Mouse (Mus musculus) megakaryocyte progenitor cell, adult 5-6 weeks (primary cell): Measurements from ENCODE around the gene March5. TPM values are rescaled to one million over a fixed set of nuclear protein-coding genes. Genes with fewer than 3 reads are reported as not detected.

Source experiments
- ATAC-seq: replicated peaks from 2 replicates; pipeline ENCODE4 v1.8.0; 2016; ENCODE audit warnings: mild to moderate bottlenecking, moderate TSS enrichment, inconsistent platforms; ENCODE audit not compliant: poor library complexity
- total RNA-seq, 2 experiments: library from RNA; stranded (forward) in 1 of 2; stranded (reverse) in 1 of 2; fragments of 157-497, 149-512 nt in 1 of 2; fragments of 200-1000 nt in 1 of 2; gene quantifications; 2 replicates each; pipeline versions ENCODE4 v1.2.3 to v1.2.4; 2015 to 2017

March5 gene
- total RNA-seq, 2 experiments from 2014 or later, result 52.0 to 95.3 TPM

DNA sequence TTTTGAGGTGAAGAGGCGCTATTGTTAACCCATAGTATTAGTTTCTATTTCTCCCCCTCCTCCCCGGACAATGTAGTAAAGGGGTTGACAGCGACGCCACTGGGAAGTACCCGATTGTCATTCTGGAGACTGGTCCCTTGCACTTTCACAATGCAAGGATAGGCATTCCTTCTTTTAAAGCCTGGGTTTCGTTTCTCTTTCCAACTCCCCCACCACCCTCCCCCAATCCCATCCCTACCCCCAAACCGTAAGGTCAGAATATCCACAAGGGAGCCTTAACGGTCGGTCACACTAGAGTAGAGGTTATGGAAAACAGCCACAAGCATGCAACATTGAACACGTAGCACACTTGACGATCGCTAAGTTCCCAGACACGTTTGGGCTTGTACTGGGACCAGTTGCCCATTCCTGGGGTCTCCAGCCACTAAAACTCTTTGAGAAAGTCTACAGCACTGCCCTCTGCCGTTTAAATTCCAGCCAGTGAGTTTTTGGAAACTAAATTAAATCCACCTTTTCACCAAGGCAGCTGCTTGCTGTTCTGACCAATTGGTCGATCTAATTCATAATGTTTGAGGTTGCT lies 923 bp downstream of the March5 start, which contains the start of gene Cpeb3:
Gene Cpeb3 (minus strand): TSS at position 426 of the 580 bp plus-strand sequence.
- 0 out of 2 replicates have a peak, but pooled peaks have one; percentile 7 for ATAC-seq

DNA sequence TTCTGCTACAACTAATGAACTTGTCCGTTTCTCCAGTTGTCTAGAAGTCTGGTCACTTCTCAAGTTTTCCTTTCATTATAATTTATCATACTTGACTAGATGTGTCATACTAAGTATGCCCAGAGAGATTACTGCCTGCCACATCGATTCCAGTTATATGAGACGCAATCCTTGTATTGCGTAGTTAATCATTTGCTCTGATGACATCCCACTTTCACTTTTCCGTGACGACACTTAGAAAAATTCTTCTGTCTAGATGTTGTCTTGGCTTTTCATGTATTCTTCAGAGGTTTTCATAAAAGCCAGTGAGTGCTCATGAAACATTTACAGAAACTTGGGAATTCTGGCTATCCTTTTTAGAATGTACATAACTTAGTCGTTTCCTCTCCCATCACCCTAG lies 1.6 kb downstream of the March5 start:
- no peak for ATAC-seq

DNA sequence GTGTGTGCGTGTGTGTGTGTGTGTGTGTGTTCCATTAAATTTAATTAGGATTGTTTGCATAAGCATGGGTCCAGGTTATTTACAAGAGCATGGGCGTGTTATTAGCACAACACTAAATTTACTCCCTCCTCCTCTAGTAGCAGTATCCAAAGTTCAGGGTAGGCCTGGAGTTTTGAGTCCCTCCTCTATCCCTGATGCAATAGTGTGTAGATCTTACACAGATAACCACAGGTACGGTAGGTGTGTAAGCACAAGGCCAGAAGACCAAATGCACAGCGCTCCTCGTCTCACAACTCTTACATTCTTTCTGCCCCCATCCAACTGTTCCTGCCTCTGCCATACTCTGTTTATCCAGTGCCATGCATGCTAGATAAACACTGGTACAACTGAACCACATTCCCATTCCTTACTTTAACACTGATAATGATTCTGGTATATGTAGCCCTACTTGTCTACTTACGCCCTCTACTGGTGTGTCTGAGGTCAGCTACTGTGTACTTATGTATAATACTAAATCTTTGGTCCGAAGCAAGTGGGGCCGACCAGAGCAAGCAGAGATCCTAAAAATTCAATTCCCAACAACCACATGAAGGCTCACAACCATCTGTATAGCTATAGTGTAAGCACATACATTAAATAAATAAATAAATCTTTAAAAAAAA lies 2.3 kb downstream of the March5 start:
- ATAC-seq, result no peak

DNA sequence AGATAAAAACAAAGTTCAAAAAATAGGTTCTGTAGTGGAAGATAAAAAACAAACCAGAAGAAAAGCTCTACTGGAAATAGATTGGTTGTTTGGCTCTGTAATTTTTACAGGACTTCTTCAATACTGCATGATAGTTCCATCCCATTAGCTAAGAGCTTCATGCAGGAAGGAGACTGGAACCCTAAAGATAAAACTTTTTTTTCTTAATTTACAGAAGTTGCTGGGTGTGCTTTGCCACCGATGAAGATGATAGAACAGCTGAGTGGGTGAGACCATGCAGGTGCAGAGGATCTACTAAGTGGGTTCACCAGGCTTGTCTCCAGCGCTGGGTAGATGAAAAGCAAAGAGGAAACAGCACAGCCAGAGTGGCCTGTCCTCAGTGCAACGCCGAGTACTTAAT lies 3.1 kb downstream of the March5 start:
- ATAC-seq, result peak; percentile 38

DNA sequence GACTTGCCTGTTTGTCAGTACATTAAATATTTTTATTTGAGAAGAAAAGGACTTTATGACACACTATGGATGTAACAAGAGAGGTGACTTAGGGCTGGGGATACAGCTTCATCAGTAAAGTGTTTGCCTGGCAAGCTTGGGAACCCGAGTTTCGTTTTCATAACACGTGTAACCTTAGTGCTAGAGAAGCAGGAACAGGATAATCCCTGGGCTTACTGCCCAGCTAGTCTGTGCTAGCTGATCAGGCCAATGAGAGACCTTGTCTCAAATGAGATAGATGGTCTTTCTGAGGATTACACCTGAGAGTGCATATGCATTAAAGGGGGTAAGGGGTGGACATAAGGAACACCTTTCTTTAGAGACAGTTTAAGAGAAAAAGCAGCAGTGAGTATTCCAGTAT lies 4.1 kb downstream of the March5 start:
- ATAC-seq, result no peak

DNA sequence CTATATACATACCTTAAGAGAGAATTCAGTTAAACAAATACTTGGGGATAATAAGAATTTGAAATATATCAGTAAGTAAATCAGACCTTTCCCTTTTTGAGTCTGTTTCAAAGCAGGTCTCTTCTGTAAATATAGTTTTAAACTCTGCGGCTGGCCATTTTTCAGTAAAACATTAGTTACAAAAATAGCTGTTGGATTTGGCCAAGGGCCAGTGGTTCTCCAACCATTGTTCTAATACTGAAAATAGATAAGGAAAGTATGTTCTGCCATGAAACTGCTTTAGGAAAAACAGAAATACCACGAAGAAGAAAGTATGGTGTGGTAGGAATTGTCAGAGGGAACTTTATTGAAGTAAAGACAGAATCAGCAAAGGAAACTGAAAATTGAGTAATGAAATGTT lies 7.4 kb downstream of the March5 start:
- ATAC-seq, result no peak

DNA sequence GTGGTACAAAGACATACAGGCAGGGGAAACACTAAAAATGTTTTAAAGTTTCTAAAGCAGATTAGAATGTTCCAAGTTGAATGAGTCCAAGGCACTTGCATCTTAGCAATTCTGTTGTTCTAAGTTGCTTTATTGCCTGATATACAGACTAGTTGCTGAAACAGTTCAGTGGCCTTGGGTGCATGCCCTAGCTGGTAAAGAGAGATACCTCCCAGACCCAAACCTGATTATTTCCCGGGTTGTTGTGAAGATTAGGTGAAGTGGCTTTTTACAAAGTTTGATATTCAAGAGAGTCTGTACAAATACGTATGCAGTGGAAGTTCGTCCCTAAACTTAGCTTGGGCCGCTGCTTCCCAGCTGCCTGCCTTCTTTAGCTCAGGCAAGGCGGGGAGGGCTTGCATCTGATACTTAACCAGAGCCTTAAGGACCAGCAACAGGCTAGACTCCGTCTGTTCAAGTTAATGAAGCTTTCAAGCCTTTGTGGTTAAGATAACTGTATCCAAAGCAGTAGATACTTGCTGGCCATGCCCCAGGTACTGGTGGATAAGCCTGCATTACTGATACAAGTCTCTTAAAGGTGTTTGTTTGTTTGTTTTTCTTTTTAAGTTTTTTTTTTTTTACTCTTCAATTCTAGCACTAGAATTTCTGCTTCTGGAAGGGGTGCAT lies 18.0 kb downstream of the March5 start:
- ATAC-seq, result peak; percentile 72

DNA sequence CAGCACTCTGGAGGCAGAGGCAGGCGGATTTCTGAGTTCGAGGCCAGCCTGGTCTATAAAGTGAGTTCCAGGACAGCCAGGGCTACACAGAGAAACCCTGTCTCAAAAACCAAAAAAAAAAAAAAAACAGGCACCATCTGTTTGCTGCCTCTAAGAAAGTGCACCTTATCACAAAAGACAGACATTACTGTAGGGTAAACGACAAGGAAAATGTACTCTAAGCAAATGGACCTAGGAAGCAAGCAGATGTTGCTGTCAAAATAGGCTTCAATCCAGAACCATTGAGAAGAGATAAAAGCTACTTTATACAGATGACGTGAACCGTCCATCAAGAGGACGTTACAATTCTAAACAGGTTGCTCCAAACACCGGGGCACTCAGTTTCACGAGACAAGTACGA lies 25.3 kb downstream of the March5 start:
- ATAC-seq, result peak; percentile 81

DNA sequence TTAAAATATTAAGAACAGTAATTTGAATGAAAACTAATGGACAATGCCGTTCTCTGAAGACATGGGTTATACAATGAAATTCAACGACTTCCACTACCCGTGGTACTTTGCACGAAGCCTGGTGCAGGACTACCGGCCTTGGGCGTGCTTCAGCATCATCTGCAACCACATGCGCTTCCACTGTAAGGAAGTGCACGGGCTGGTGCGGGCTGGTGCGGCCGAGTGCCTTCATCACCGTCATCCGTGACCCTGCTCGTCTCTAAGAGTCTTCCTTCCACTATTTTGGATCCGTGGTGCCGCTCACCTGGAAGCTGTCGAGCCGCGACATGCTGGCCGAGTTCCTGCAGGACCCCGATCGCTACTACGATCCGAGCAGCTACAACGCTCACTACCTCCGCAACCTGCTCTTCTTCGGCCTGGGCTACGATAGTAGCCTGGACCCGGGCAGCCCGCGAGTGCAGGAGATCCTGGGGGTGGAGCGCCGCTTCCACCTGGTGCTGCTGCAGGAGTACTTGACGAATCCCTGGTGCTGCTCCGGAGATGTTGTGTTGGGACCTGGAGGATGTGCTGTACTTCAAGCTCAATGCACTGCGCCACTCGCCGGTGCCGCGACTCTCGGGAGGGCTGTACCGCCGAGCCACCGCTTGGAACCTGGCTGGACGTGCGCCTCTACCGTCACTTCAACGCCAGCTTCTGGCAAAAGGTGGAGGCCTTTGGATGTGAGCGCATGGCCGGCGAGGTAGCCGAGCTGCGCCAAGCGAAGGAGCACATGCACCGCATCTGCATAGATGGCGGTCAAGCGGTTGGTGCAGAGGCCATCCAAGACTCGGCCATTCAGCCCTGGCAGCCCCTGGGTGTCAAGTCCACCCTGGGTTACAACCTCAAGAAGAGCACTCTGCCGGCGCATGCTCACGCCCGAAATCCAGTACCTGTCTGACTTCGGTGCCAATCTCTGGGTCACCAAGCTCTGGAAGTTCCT lies 26.5 kb downstream of the March5 start:
- no peak for ATAC-seq

DNA sequence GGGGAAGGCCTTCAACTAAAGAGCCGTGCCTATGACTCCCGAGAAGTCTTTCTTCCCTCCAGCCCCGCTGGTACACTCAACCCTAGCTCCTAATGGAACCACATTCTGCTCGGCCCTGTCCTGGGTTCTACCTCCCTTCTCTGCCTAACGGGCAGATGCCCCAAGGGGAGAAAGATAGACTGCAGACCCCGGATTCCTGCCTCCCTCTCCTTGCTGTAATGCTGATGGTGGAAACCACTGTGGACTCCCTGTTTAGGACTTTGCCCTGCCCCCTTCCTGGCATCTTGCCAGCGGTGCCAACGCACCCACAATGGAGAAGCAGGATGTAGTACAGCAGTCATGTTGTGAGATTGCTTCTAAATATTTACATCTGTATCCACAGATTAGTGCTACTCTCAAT lies 28.5 kb downstream of the March5 start:
- no peak for ATAC-seq

DNA sequence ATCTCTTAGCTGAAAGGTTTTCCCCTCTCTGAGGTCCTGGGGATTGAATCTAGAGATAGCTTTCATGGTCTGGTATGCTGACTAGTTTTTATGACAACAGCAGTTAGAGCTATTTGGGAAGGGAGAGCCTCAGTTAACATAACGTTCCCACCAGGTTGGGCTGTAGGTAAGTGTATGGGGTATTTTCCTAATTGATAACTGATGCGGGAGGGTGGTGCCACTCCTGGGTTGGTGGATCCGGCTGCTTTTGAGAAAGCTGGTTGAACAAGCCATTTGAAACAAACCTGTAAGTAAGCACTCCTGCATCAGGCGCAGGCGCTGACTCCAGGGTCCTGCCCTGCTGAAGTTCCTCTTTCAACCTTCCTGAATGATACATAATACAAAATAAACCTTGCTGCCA lies 30.0 kb downstream of the March5 start:
- ATAC-seq, result no peak

DNA sequence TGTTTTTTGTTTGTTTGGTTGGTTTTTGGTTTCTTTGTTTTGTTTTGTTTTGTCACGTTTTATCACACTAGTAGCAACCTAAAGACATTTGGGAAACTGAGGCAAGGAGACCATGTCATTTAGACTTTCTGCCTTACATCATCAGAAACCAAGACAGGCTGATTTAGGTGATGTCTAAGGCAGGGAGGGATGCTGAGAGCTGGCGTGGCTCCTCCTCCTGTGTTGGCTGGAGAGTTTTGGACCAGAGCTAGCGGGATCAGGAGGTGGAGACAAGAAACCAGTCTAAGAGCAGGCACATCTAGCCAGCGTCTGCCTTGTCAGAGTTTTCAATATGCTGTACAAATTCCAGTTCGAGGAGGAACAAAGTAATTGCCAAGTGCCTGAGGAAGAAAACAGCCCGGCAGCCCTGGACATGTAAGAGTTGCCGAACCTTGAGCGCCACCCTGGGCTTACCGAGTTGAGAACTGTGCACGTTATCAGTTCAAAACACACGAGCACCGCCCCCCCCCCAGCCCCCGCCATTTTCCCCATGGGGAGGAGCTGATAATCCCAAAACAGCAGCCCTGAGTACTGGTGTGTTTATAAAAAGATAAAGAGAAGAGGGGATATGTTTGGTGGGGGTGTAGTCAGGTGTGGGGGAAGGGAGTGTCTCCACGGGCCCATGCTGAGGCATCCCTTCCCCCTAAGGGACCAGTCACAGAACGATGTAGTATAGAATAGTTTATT lies 30.5 kb downstream of the March5 start:
- peak; percentile 76 for ATAC-seq

DNA sequence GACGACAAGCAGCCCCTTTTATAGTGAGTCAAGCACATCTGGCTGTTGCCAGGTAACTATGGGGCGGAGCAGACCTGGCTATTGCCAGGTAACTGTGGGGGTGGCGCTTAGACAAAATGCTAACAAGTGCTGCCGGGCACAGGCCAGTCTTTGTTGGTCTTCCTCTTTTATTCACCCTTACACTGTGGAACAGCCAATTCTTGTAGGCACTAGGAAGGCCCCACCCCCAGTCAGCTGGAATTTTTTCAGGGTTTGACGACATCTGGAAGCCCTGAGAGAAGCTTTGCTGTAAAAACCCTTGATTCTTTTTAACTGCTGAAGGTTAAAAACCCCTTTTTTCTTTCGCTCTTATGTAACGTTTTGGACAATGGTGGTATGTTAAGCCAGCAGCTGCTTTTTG lies 31.3 kb downstream of the March5 start:
- no peak for ATAC-seq

DNA sequence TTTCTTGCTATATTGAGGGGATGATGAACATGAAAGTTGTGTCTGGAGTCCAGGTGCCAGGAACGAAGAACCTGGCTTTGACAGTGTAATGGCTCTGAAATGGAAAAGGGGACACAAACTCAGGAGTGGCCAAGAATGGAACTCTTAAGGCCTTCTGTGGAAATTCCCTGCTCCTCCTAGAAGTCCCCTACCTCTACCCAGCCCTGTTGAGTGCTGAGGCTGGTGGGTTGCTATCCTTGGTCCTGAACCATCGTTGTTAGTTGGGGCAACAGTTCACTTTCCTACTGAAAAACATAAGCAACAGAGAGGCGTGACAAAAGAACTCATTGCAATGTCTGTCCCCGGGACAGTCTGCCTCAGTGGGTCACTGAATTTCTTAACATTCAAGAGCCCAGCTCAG lies 31.8 kb downstream of the March5 start:
- peak; percentile 38 for ATAC-seq

DNA sequence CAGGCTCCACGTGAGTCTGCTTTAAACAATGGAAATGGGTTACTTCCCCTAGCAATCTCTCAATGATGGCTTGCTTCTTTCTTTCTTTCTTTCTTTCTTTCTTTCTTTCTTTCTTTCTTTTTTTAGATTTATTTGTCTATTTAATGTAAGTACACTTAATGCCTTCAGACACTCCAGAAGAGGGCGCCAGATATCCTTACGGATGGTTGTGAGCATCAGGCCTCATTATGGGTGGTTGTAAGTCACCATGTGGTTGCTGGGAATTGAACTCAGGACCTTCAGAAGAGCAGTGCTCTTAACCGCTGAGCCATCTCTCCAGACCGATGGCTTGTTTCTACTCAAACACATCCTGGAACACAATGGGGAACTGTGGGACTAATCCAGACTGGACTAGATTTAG lies 33.9 kb downstream of the March5 start:
- ATAC-seq, result no peak

DNA sequence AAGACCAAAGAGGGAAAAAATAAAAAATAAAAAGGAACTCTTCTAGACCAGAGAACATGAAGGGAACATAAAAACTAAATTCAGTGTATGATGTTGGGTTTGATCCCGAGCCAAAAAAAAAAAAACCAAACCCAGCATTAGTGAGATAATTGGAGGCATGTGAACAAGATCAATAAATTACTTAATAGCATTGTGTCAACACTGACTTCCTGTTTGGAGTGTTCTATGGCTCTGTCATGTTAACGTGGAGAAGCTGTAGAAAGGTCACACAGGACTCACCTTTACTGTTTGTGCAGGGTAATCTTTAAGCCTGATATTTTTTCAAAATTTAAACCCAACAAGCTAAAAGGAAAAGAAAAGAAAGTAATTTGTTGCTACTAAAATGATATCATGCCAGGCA lies 35.4 kb downstream of the March5 start:
- ATAC-seq, result no peak

DNA sequence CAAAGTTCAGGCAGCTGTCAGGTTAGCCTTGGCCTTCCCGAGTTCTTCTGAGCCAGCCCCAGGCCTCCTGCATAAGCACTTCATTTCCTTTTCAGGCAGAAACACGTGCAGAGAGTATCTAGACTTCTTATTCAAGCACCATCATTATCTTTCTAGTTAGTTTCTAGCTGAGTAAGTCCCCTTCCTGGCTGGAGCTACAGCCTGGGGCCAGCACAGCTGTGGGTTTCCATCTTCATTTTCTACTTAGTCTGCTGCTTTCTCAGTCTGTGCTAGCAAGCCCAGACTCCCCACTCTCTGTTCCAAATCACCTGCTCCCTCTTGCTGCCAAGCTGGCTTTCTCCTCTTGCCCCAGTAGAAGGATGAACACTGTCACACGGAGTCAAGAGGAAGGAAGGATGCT lies 39.5 kb downstream of the March5 start:
- no peak for ATAC-seq

DNA sequence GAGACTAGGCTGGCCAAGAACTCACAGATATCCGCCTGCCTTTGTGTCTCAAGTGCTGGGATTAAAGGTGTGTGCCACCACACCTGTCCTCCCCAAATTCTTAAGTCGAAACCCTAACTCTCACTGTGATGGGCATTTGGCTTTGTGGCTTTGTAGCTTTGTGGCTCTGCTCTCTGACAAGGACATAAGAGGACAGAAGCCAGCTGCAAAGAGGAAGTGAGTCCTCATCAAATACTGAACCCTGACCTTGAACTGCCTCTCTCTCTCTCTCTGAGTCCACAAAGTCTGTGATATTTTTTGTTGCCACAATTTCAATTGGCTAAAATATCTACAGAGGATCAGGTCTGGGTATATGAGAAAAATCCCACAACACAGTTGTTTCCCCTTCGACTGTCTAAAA lies 40.9 kb downstream of the March5 start:
- ATAC-seq, result no peak; the same call in 1 of the 2 replicates

DNA sequence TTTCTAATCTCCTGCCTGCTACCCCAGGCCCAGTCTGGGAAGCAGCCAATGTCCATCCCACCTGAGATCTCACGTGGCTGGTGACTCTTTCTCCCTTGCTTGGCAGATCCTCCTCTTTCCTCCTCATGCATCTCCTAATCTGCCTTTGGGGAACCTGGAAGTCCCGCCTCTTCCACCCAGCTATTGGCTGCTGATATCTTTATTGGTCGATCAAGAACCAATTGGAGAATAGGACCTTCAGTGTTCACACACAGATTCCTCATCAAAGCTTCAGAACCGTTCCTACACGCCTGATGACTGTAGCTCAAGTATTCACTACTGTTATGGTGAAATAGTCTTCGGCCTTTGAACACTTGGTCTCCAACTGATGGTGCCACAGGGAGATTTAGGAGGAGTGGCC lies 44.8 kb downstream of the March5 start:
- peak; percentile 38; the same call in 1 of the 2 replicates for ATAC-seq

DNA sequence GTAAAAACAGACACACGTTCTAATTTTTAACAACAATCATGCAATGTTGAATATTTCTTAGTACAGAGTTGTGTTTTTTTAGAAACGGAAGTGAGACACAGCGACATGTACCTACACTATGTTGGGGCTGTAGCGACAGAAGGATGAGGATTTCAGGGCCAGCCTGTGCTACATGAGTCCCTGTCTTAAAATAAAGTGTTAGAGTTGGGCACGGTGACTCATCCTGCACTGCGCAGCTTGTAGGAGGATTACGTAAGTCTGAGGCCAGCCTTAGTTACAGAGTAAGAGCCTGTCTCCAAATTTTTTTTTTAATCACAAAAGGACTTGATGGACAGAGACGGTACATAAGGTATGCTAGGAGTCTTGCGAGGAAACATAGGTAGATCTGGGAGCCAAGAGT lies 48.0 kb downstream of the March5 start:
- ATAC-seq, result 0 out of 2 replicates have a peak, but pooled peaks have one; percentile 29
